Mouse (Mus musculus) hindlimb bud, embryonic 11.5 days (tissue): ENCODE measurements around the gene Cmc1.
"Not testable (repeated sequence)": the region's sequence is repeated elsewhere in the genome, so short reads cannot be mapped to it uniquely, and the experiment has no call there.

Experiments
- DNase-seq: peaks from one replicate; pipeline ENCODE4 v3.0.0-alpha.2; 2012; ENCODE audit warnings: low read depth, low spot score; ENCODE audit errors: extremely low spot score

Gene Cmc1

DNA sequence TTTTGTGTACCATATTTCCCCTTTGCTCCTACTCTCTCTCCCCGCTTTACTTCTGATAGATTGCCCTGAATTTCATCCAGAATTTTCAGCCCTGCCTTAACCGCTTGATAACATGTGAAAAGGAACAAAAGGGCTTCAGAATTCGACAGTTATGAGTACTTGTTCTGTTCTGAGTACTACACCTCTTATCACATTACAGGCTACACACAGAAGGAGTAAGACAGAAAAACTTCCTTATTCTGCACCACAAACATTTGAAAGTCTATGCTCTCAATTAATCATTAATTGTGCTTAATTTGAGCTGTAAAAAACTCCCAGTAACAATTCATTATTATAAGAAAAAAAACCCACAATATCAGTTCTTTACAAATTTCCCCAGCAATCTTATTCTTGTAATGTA is 9.6 kb downstream of the Cmc1 start:
- not testable (repeated sequence) for DNase-seq

DNA sequence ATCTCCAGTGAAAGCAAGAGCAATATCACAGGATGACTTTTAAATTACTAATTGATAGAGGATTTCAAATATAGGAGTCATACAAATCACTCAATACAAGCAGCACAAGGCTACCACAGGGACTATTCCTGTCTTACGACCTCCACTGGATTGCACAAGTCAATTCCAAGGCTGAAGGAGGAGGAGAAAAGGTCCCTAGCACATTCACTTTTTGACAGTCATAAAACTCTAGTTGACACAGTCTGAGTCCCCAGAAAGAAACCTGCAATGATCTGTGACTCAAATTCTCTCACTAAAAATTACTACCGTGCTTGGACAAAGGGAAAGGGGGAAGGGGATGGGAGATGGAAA is 39.6 kb downstream of the Cmc1 start:
- DNase-seq, result no peak

DNA sequence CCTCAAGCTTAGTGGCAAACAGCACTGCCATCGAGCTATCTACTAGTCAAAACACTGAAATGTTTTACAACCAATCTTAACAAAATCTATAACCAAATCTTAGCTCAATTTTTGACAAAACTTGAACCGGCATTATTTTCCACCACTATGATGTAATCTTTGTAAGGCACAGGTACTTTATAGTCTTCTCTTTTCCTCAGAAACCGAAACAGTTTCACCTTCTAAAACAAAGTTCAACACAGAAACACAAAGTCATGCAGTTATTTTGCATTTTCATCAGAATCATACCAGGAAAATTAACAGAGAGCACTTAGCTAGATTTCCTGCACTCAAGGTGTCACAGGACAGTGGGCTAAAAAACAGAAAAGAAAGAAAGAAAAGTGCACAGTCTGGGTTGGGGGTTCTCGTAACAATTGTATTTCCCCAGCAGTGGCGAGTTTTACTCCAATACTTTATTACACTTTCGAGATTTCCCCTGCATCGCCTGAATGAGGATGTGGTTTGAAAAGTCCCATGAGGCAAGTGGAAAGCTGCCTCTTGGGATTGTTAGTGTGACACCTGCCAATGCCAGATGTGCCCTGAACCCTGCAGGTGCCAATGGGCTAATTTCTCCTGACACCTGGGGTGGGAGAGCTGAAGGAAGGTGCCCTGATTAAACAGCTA is 40.1 kb downstream of the Cmc1 start:
- DNase-seq, result no peak

DNA sequence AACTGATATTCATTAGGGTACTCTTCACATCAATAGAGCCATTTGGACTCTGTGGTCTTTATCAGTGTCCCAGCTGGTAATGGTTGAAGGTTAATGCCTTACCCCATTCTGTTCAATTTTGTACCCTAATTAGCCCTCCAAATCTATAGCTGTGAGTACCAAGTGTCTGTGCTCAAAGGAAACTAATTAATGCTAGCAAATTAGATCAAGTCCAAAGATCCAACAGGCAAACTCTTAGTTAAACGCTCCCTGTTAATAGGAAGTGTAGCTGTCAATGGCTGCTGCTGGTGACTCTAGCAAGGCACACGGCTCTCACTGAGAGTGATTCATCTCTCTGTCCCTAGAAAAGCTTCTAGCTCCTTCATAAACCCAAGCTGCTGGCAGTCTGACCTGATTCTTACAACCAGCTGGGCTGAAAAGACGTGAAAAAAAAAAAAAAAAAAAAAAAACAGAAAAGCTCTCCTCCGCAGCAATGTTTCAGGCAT is 41.4 kb downstream of the Cmc1 start:
- DNase-seq, result no peak

DNA sequence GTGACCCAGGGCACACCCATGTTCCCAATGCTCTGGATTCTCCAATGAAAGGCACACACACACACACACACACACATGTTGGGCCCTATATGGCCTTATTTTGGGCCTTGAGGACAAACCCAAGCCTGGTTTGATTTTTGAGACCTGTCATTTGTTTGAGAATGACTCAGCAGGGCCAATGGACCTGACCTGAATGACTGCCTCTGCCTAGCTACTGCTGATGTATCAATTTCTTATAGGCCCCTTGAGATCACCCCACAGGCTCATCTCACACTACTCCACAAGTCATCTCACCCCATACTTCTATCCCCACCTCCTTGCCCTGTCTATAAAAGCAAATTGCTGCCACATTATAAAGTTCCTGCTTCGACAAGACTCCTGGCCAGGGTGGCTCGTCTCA is 48.2 kb downstream of the Cmc1 start:
- no peak for DNase-seq

DNA sequence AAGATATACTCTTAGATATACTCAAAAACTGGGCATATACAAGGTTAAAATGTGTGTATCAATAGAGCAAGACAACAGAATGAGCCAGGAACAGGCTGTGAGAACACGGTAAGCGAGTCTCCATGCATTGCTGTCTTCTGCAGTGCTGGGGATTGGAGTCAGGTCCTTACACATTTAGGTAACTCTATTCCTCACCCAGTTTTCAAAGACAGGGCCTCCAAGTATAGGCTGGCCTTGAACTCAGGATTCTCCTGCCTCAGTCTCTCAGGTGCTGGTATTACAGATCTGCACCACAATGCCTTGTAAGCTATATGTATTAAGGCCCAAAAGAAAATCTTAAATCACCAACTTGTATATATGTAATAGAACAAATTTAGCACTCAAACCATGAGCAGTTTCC is 49.5 kb downstream of the Cmc1 start:
- no peak for DNase-seq

DNA sequence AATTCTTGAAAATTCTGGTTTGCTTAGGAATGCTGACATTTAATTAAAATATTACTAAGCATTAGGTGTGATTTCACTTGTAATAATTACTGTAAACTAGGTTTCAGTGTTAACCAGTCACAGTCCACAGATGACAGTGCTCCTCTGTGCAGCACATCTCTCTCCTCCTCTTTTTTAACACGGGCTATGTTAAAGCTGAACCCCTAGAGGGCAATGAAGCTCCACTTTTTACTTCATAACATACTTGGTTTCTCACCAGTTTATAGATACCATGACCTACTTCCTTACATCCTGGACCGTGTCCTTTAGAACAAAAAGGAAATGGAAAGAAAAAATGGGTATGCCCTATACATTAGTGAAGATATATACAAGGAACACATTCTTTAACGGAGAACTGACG is 50.6 kb downstream of the Cmc1 start:
- no peak for DNase-seq

DNA sequence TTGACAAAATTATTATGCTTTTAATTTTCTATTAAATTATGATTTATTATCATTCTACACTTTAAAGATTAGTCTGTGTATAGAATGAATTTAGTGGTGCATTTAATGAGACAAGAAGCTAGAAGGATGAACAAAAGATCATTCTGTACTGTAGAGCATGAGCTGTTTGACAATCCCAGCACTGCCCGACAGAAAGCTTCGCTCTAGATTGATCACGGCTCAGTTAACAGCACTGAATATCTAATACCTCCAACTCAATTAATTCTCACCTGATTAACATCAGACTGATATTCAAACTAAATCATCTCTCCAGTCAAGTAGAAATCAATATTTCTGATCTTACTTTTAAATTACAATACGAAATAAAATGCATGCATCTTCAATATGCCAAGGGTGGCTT is 66.1 kb downstream of the Cmc1 start:
- DNase-seq, result no peak

DNA sequence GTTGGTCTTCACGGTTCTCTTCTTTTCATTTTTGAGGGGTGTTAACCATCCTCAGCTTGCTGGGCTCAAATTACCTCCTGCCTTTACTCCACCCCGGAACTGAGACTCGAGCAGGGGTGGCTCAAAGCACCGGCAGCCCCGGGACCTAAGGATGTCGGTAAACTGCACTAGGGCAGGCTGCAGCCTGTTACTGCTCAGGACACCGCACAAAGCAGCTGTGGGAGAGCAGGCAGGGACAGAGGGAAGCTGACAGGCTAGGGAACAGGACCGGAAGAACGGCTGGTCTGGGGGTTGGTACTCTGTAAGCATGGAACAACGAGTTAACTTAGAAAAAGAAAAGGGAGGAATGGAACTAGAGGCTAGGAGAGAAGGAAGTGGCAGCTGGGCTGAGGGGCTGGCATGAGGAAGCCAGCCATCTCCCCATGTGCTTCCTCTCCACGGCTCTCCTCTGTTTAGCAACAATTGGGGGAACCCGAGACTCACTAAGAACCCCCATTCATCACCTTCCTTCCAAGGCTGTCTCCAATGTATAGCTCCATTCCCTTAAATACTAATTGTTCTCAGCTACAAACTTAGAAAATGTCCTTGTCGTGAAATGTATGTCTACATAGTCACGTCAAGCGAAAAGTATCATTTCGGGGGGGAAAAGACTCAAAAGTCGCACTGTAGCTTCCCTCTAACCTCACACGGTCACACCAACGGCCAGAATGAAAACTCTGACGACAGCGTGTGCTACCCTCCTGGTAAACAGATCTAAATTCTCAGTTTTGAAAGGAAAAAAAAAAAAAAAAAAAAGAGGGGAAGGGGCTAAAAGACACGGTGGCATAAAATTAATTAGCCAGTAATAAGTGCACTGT is 67.2 kb downstream of the Cmc1 start:
- no peak for DNase-seq

DNA sequence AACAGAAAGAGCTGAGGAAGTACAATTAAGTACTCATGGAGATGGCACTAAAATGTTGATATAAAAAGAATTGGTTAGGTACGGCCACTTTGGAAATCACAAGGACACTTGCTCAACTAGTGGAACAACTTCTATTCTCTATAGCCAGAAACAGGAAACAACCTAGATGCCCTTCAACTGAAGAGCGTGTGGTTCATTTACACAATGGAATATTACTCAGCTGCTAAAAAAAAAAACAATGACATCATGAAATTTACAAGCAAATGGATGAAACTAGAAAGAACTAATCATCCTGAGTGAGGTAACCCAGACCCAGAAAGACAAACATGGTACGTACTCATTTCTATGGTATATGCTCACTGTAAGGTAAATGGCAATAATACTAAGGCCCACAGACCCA is 76.6 kb downstream of the Cmc1 start:
- DNase-seq, result no peak

DNA sequence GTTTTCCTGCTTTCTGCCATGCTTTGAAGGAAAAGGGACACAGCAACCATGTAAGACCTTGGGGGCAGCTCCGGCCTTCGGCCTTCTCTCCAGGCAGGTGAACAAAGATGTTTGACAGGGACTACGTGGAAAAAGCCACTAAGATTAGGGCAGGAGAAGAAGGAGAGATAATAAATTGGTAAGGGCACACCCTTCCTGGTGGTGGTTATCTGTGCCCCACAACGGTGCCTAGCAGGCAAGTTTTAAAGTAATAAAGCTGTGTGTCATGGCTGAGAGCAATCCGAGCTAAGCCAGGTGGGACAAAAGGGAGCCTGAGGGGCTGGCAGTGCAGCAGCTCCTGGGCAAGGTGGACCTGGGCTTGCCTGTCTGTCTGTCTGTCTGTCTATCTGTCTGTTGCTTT is 77.9 kb downstream of the Cmc1 start:
- no peak for DNase-seq

DNA sequence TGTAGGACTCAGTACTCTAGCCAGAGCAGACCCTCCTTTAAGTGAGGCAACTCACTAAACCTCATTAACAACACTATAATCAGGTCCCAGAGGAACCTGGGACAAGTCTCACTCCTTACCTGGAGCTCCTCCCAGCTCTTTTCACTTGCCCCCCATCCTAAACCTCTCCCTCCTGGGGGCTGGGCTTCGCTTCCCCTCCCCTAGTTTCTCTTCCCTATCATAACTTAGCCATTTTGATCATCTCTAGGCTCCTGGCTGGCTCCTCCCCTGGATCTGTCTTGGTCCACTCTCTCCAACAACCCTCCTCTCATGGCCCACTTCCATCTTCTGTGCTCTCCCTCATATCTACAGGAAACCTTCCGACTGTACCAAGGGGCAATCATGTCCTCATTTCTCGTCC is 78.6 kb downstream of the Cmc1 start:
- DNase-seq, result no peak

DNA sequence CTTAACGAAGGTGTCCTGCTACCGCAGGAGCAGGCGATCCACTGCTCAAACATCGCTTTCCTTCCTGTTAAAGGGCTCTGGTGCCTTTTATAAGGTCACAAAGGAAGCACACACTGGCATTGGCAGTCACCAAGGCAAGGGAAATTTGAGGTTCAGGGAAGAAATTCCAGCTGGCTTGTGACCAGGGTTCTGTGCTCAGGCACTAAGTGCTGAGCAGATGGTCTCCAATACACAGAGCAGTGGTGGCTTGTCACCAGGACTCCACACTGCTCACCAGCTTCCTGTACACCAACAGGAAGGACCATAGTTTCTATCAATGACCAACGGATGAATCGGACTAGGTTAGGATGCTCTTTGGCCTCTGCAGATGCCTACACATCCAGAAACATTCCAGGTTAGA is 79.5 kb downstream of the Cmc1 start:
- DNase-seq, result no peak

DNA sequence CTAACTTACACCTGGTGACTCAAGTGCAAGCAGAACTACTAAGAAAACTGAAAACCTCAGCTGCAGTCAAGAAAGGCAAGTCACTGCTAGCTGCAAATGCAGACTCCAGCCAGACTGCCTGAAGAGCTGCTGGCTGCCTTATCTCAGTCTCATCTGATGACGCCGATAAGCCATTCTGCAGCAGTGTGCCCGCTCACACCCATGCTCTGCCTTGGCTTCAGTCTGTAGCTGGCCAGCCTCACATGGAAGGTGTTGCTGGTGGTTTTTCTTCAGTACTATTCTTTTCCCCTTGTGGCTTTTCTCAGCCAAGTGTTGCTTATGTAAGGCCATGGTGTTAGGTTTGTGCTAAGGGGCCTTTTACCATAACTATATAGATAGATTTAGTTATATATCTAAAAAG is 90.9 kb downstream of the Cmc1 start:
- no peak for DNase-seq

DNA sequence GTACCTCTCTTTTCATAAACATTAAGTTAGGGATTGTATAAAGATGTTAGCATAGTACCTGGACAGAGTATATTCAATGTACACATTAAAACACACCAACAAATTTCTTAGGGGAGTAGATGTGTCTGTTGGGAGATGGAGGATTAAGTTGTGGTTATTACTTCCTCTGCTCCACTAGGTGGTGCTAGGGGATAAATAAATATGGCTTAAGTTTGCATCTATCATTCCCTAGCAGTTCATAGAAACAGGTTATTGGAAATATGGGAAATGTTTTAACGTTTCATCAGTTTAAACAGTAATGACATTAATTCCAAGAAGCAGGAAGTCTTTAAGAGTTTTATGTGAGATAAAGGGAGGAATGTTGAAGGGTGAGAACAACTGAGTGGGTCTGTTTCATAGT is 96.7 kb downstream of the Cmc1 start:
- peak; percentile 16 for DNase-seq

DNA sequence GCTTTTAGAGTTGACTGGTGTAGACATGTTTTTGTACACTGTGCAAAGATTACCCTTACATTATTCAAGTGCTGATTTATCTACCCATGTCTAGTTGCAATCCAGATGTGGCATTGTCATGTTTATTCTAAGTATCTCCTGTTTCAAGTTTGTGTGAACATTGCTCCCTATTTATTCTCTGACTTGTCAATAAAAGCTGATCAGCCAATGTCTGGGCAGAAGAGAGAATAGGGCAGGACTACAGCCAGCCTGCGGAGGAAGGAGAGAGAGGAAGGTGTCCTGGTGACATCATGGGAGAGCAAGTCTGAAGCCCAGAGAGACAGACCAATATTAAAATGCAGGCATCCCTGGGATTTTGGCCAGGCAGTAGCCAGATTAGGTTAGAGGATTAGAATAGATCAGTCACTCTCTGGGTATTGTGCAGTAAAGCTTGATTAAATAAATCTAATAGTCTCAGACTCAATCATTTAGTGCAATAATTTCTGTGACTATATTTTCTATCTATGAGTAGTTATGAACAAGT is 104.9 kb downstream of the Cmc1 start:
- no peak for DNase-seq

DNA sequence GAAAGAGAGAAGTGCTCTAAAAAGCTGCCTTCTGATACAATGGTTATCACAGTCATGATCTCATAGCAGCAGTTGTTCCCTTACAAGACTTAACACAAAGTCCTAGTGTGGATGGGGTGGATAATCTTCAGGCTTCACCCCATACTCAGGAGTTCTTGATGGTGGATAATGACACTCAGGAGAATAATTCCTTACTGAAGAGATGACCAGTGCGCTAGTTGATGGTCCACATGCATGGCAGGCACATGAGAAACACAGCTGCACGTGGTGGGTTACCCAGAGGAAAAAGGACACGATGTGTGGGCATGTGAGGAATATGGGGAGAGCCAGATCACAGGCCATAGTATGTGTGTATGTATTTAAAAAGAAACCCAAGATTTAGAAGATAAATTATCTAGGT is 106.4 kb downstream of the Cmc1 start:
- no peak for DNase-seq

DNA sequence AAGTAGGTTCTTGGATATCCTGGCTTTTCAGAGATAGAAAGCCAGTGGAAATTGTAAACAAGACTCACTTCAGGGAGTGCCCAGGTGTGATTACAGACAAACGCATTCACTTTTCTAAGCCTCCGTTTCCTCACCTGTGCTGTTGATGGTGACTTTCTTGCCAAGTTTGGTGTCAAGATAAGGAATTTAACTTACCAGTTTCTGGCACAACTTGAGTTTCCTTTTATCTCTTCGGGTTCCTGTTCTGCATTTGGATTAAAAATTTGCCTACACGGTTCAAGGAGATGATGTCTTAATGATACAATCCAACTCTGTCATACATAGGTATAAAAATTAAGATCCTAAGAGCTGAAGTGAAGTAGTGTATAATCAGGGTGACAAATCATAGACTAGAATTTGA is 107.2 kb downstream of the Cmc1 start:
- DNase-seq, result no peak

DNA sequence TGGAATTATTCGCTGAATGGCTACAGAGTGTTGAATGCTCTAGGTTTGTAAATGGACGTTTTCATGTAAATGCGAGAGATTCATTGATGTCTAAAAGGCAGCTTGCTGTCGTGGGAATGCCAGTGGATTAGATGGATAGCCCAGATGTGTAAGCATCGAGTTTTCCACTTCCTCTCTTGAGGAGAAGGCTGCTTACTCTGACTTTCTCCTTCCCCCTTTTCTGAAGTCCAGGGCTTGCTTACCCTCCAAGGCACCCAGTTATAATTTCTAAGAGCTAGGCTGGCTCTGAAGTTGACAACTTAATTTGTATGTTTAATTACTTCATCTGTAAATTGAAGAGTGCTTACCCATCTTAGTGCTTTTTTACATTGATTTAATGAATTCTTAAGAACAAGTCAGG is 108.3 kb downstream of the Cmc1 start:
- no peak for DNase-seq

DNA sequence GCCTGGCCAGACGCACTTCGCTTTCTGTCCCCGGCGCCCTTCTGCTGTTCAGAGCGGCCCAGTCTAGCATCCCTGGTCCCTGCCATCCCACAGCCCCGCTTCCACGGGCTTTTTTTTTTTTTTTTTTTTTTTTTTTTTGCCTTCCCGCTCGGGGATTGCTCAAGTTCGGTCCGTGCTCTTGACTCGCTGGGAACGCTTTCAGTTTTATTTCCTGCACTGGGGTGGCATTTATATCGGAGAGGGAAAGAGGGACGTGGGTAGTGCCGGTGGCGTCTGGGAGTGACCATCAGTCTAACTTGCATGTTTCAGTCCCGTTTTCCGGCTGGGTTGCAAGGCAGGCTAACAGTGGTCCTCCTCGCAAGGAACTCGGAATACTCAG is 109.0 kb downstream of the Cmc1 start:
- DNase-seq, result no peak

DNA sequence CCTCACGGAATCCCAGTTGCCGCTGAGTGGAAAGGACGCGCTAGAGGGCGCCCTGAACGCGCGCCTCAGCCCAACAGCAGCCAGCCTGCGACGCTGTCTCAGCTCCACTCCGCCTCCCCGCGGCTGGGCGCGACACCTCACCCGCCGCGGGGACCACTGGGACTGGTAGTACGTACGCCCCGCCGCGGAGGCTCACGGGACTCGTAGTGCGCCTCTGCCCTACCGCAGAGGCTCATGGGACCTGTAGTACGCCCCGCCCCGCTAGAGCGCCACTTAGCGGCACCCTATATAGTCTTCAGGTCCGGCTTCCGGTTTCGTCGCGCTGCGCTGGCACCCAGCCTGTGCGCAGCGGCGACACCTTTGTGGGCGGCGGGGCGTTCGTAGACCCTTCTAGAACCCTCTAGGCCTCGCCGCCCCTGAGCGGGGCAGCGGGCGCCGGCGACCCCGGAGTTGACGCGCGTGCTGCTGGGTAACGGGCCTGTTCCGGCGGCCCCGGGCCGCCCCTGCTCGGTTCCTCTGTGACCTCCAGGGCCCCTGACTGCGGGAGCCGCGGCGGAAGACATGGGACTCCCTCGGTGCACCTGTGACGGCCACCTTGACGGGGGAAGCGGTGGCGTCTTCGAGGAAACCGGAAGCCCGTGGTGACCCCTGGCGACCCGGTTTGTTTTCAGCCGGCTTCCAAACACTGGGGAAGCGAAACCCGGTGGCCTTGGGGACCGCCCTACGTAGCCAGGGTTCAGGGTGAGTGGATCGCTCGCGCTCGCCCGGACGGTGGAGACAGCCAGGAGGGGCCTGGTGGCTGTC is 109.6 kb downstream of the Cmc1 start, which contains the start of gene Azi2:
Azi2 (plus strand) TSS at position 282 of the 804 bp plus-strand sequence.
- peak; percentile 88 for DNase-seq

DNA sequence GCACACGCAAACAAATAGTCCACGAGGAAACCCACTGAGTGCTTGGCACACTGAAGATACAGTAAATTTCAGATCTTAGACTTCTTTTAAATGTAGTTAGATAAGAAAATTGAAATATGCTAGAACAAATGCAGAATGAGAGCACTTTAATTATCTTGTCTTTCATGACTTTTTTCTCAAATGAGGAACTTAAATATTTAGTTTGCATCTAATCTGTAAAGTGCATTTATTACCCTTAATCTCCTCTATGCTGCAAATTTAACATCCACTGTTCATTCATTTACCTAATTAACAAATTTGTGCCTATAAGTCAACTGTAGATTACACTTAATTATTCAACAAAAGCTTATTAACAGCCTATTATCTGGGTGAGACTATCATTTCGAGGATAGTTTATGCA is 115.0 kb downstream of the Cmc1 start:
- DNase-seq, result no peak
